Mouse (Mus musculus) heart, embryonic 10.5 days (tissue): ENCODE measurements at regions not wholly inside any gene's neighbourhood (a gene's known extent, or its start where the extent isn't known, plus 50 kb on each side); places are given as distances from the start of the nearest gene placed in this dataset.

Experiments
- DNase-seq: peaks from one replicate; pipeline ENCODE4 v3.0.0-alpha.2; 2017; ENCODE audit warnings: low spot score
- H3K27ac ChIP-seq: fragments of 300-500 bp; sonication (generic); 2 replicates; pipeline ENCODE4 v1.5.1; 2016; ENCODE audit warnings: mild to moderate bottlenecking
- H3K27me3 ChIP-seq: fragments of 300-500 bp; sonication (generic); 2 replicates; pipeline ENCODE4 v1.6.1; 2016; ENCODE audit warnings: mild to moderate bottlenecking; ENCODE audit not compliant: poor library complexity, insufficient read depth, severe bottlenecking
- H3K36me3 ChIP-seq: fragments of 300-500 bp; sonication (generic); 2 replicates; pipeline ENCODE4 v1.6.1; 2016; ENCODE audit warnings: mild to moderate bottlenecking, moderate library complexity
- H3K4me1 ChIP-seq: fragments of 300-500 bp; sonication (generic); 2 replicates; pipeline ENCODE4 v1.6.1; 2016; ENCODE audit warnings: mild to moderate bottlenecking
- H3K4me3 ChIP-seq: fragments of 300-500 bp; sonication (generic); 2 replicates; pipeline ENCODE4 v1.5.1; 2016; ENCODE audit warnings: mild to moderate bottlenecking, moderate library complexity
- H3K9me3 ChIP-seq: fragments of 300-500 bp; sonication (generic); 2 replicates; pipeline ENCODE4 v1.6.1; 2016; ENCODE audit warnings: mild to moderate bottlenecking, moderate library complexity
- WGBS: fragments of 180-500 bp; shearing (Covaris S2); methylation state at CpG from one replicate; pipeline ENCODE4 v1.1.7; 2016; 5-methylcytosine and 5-hydroxymethylcytosine counted together

GRCm38 (mm10) chr4:53340021-53340667 lies 100.1 kb upstream of the Slc44a1 start:
- Histone ChIP-seq H3K4me3 (no peak overlapping the region), H3K27me3 (no peaks in the 10 kb centered on the region), H3K4me1 (peaks cover 22% of the 10 kb centered on the region), H3K9me3 (no peaks in the 10 kb centered on the region), H3K36me3 (no peaks in the 10 kb centered on the region), H3K27ac (no peak overlapping the region)
- DNase-seq, result no peak
- 86% methylated on average over 13 of the region's 14 CpGs for WGBS

GRCm38 (mm10) chr4:53339125-53340020 lies 100.8 kb upstream of the Slc44a1 start:
- Histone ChIP-seq H3K9me3 (no peaks in the 10 kb centered on the region), H3K27me3 (no peaks in the 10 kb centered on the region), H3K36me3 (no peaks in the 10 kb centered on the region), H3K4me3 (no peak overlapping the region), H3K4me1 (peaks cover 14% of the 10 kb centered on the region), H3K27ac (no peak overlapping the region; the same call in 1 of the 2 replicates)
- no peak for DNase-seq
- 64% methylated on average over 12 of the region's 12 CpGs for WGBS

- Histone ChIP-seq H3K27me3 (no peaks in the 10 kb centered on the region), H3K9me3 (no peaks in the 10 kb centered on the region), H3K4me3 (no peak overlapping the region), H3K27ac (no peak overlapping the region), H3K4me1 (peaks cover 10% of the 10 kb centered on the region), H3K36me3 (no peaks in the 10 kb centered on the region)
- 71% methylated on average over 4 of the region's 4 CpGs for WGBS
- no peak for DNase-seq
Measured at GRCm38 (mm10) chr4:53338479-53338878, 101.7 kb upstream of the Slc44a1 start.

GRCm38 (mm10) chr4:53337784-53338183 lies 102.4 kb upstream of the Slc44a1 start:
- DNase-seq, result no peak
- 45% methylated on average over 8 of the region's 8 CpGs for WGBS
- H3K4me3 ChIP-seq, result no peak overlapping the region
- no peaks in the 10 kb centered on the region for H3K27me3 ChIP-seq
- H3K36me3 ChIP-seq, result no peaks in the 10 kb centered on the region
- no peak overlapping the region for H3K27ac ChIP-seq
- H3K9me3 ChIP-seq, result no peaks in the 10 kb centered on the region
- peaks cover 10% of the 10 kb centered on the region for H3K4me1 ChIP-seq

- no peak overlapping the region for H3K4me3 ChIP-seq
- H3K9me3 ChIP-seq, result no peaks in the 10 kb centered on the region
- WGBS, result 71% methylated on average over 7 of the region's 7 CpGs
- no peak overlapping the region for H3K27ac ChIP-seq
- DNase-seq, result no peak
- H3K4me1 ChIP-seq, result no peaks in the 10 kb centered on the region
- no peaks in the 10 kb centered on the region for H3K27me3 ChIP-seq
- H3K36me3 ChIP-seq, result no peaks in the 10 kb centered on the region
Measured at GRCm38 (mm10) chr4:53327382-53328165, 112.6 kb upstream of the Slc44a1 start.

GRCm38 (mm10) chr4:53323838-53324237 lies 116.4 kb upstream of the Slc44a1 start:
- WGBS, result 69% methylated on average over 4 of the region's 4 CpGs
- no peak for DNase-seq
- Histone ChIP-seq H3K4me3 (no peak overlapping the region), H3K9me3 (no peaks in the 10 kb centered on the region), H3K36me3 (no peaks in the 10 kb centered on the region), H3K27ac (no peak overlapping the region), H3K4me1 (no peaks in the 10 kb centered on the region), H3K27me3 (no peaks in the 10 kb centered on the region)

GRCm38 (mm10) chr4:53323195-53323594 lies 117.0 kb upstream of the Slc44a1 start:
- no peaks in the 10 kb centered on the region for H3K36me3 ChIP-seq
- H3K27ac ChIP-seq, result no peak overlapping the region
- H3K4me1 ChIP-seq, result no peaks in the 10 kb centered on the region
- H3K9me3 ChIP-seq, result no peaks in the 10 kb centered on the region
- no peak for DNase-seq
- H3K27me3 ChIP-seq, result no peaks in the 10 kb centered on the region
- no peak overlapping the region for H3K4me3 ChIP-seq
- 83% methylated on average over 3 of the region's 3 CpGs for WGBS

GRCm38 (mm10) chr4:53322484-53322883 lies 117.7 kb upstream of the Slc44a1 start:
- no peaks in the 10 kb centered on the region for H3K27me3 ChIP-seq
- WGBS, result 89% methylated on average over 5 of the region's 5 CpGs
- H3K36me3 ChIP-seq, result no peaks in the 10 kb centered on the region
- H3K4me3 ChIP-seq, result no peak overlapping the region
- no peak for DNase-seq
- H3K27ac ChIP-seq, result no peak overlapping the region
- no peaks in the 10 kb centered on the region for H3K4me1 ChIP-seq
- H3K9me3 ChIP-seq, result no peaks in the 10 kb centered on the region

GRCm38 (mm10) chr4:53320735-53321449 lies 119.3 kb upstream of the Slc44a1 start:
- no peak for DNase-seq
- no peaks in the 10 kb centered on the region for H3K9me3 ChIP-seq
- no peaks in the 10 kb centered on the region for H3K36me3 ChIP-seq
- H3K27me3 ChIP-seq, result no peaks in the 10 kb centered on the region
- 74% methylated on average over 6 of the region's 6 CpGs for WGBS
- H3K27ac ChIP-seq, result no peak overlapping the region
- no peaks in the 10 kb centered on the region for H3K4me1 ChIP-seq
- no peak overlapping the region for H3K4me3 ChIP-seq

- Histone ChIP-seq H3K4me3 (no peak overlapping the region), H3K27me3 (no peaks in the 10 kb centered on the region), H3K36me3 (no peaks in the 10 kb centered on the region), H3K27ac (no peak overlapping the region), H3K4me1 (no peaks in the 10 kb centered on the region), H3K9me3 (no peaks in the 10 kb centered on the region)
- DNase-seq, result no peak
- 84% methylated on average over 4 of the region's 4 CpGs for WGBS
Measured at GRCm38 (mm10) chr4:53319051-53319450, 121.2 kb upstream of the Slc44a1 start.

GRCm38 (mm10) chr4:53318181-53318580 lies 122.0 kb upstream of the Slc44a1 start:
- H3K9me3 ChIP-seq, result no peaks in the 10 kb centered on the region
- DNase-seq, result no peak
- no peak overlapping the region for H3K4me3 ChIP-seq
- H3K36me3 ChIP-seq, result no peaks in the 10 kb centered on the region
- H3K27me3 ChIP-seq, result no peaks in the 10 kb centered on the region
- H3K4me1 ChIP-seq, result no peaks in the 10 kb centered on the region
- H3K27ac ChIP-seq, result no peak overlapping the region
- 76% methylated on average over 6 of the region's 6 CpGs for WGBS

- no peaks in the 10 kb centered on the region for H3K4me1 ChIP-seq
- no peaks in the 10 kb centered on the region for H3K9me3 ChIP-seq
- H3K4me3 ChIP-seq, result no peak overlapping the region
- 79% methylated on average over 7 of the region's 7 CpGs for WGBS
- H3K36me3 ChIP-seq, result no peaks in the 10 kb centered on the region
- DNase-seq, result no peak
- no peaks in the 10 kb centered on the region for H3K27me3 ChIP-seq
- H3K27ac ChIP-seq, result no peak overlapping the region
Measured at GRCm38 (mm10) chr4:53317453-53317824, 122.8 kb upstream of the Slc44a1 start.
